Mouse (Mus musculus): ENCODE measurements around the gene Igsf9. TPM values are rescaled to one million over a fixed set of nuclear protein-coding genes. Genes with fewer than 3 reads are reported as not detected.

Gene Igsf9
- polyA plus RNA-seq, 1 experiment from 2014 or later = 109 TPM

GRCm38 (mm10) chr1:172480376-172480775 is 1.2 kb upstream of the Igsf9 start:
- no peaks in the 10 kb centered on the region for H3K27me3 ChIP-seq (replicated peaks; ENCODE audit: control insufficient read depth, insufficient read depth, low read length)
- WGBS = 92% methylated on average over 4 of the region's 4 CpGs

GRCm38 (mm10) chr1:172481111-172481510 is 477 bp upstream of the Igsf9 start:
- 13% methylated on average over 13 of the region's 13 CpGs for WGBS
- ATAC-seq = no peak; the same call in 1 of the 2 replicates
- peak overlapping the region; percentile 73 for H3K4me2 ChIP-seq (ENCODE audit: low read depth, low read length)
- peaks cover 27% of the 10 kb centered on the region for H3K4me1 ChIP-seq (ENCODE audit: control insufficient read depth, insufficient read depth, low read length)
- H3K27ac ChIP-seq (ENCODE audit: low read length) = peak overlapping the region; percentile 84
- no peaks in the 10 kb centered on the region for H3K27me3 ChIP-seq (replicated peaks; ENCODE audit: control insufficient read depth, insufficient read depth, low read length)
- peak overlapping the region; percentile 70 for H3K9ac ChIP-seq (ENCODE audit: low read depth, low read length)
- H3K4me3 ChIP-seq (ENCODE audit: low read length) = peak overlapping the region; percentile 63
- H3K9me3 ChIP-seq (ENCODE audit: control insufficient read depth, low read length) = no peaks in the 10 kb centered on the region
- no peaks in the 10 kb centered on the region for H3K36me3 ChIP-seq (ENCODE audit: control insufficient read depth, insufficient read depth, low read length)

More at GRCm38 (mm10) chr1:172480376-172480775, 1.2 kb upstream of the Igsf9 start:
- no peak overlapping the region for H3K4me3 ChIP-seq (ENCODE audit: low read length)
- no peaks in the 10 kb centered on the region for H3K36me3 ChIP-seq (ENCODE audit: control insufficient read depth, insufficient read depth, low read length)
- no peak overlapping the region for H3K4me2 ChIP-seq (ENCODE audit: low read depth, low read length)
- H3K4me1 ChIP-seq (ENCODE audit: control insufficient read depth, insufficient read depth, low read length) = peaks cover 22% of the 10 kb centered on the region
- H3K9me3 ChIP-seq (ENCODE audit: control insufficient read depth, low read length) = no peaks in the 10 kb centered on the region
- ATAC-seq = no peak
- no peak overlapping the region for H3K9ac ChIP-seq (ENCODE audit: low read depth, low read length)
- no peak overlapping the region for H3K27ac ChIP-seq (ENCODE audit: low read length)

GRCm38 (mm10) chr1:172482518-172483360 is 1.2 kb downstream of the Igsf9 start:
- Histone ChIP-seq H3K4me2 (ENCODE audit: low read depth, low read length) (peak overlapping the region; percentile 73), H3K27me3 (replicated peaks; ENCODE audit: control insufficient read depth, insufficient read depth, low read length) (no peaks in the 10 kb centered on the region), H3K9me3 (ENCODE audit: control insufficient read depth, low read length) (no peaks in the 10 kb centered on the region), H3K36me3 (ENCODE audit: control insufficient read depth, insufficient read depth, low read length) (no peaks in the 10 kb centered on the region), H3K9ac (ENCODE audit: low read depth, low read length) (peak overlapping the region; percentile 70), H3K4me3 (ENCODE audit: low read length) (peak overlapping the region; percentile 63), H3K4me1 (ENCODE audit: control insufficient read depth, insufficient read depth, low read length) (peaks cover 37% of the 10 kb centered on the region), H3K27ac (ENCODE audit: low read length) (peak overlapping the region; percentile 84)
- 6% methylated on average over 12 of the region's 12 CpGs for WGBS
- peak; percentile 51 for ATAC-seq

GRCm38 (mm10) chr1:172483361-172483660 is 1.7 kb downstream of the Igsf9 start:
- no peaks in the 10 kb centered on the region for H3K36me3 ChIP-seq (ENCODE audit: control insufficient read depth, insufficient read depth, low read length)
- WGBS = 29% methylated on average over 4 of the region's 4 CpGs
- no peaks in the 10 kb centered on the region for H3K27me3 ChIP-seq (replicated peaks; ENCODE audit: control insufficient read depth, insufficient read depth, low read length)
- H3K4me2 ChIP-seq (ENCODE audit: low read depth, low read length) = peak overlapping the region; percentile 73
- peak overlapping the region; percentile 84; the same call in 1 of the 2 replicates for H3K27ac ChIP-seq (ENCODE audit: low read length)
- ATAC-seq = no peak
- H3K4me1 ChIP-seq (ENCODE audit: control insufficient read depth, insufficient read depth, low read length) = peaks cover 43% of the 10 kb centered on the region
- no peaks in the 10 kb centered on the region for H3K9me3 ChIP-seq (ENCODE audit: control insufficient read depth, low read length)
- H3K9ac ChIP-seq (ENCODE audit: low read depth, low read length) = peak overlapping the region; percentile 70
- peak overlapping the region; percentile 63 for H3K4me3 ChIP-seq (ENCODE audit: low read length)

GRCm38 (mm10) chr1:172484236-172484635 is 2.6 kb downstream of the Igsf9 start:
- peak overlapping the region; percentile 73 for H3K4me2 ChIP-seq (ENCODE audit: low read depth, low read length)
- no peak for ATAC-seq
- H3K27me3 ChIP-seq (replicated peaks; ENCODE audit: control insufficient read depth, insufficient read depth, low read length) = no peaks in the 10 kb centered on the region
- no peaks in the 10 kb centered on the region for H3K36me3 ChIP-seq (ENCODE audit: control insufficient read depth, insufficient read depth, low read length)
- H3K9me3 ChIP-seq (ENCODE audit: control insufficient read depth, low read length) = no peaks in the 10 kb centered on the region
- peak overlapping the region; percentile 70 for H3K9ac ChIP-seq (ENCODE audit: low read depth, low read length)
- peak overlapping the region; percentile 63 for H3K4me3 ChIP-seq (ENCODE audit: low read length)
- peaks cover 47% of the 10 kb centered on the region for H3K4me1 ChIP-seq (ENCODE audit: control insufficient read depth, insufficient read depth, low read length)
- H3K27ac ChIP-seq (ENCODE audit: low read length) = no peak overlapping the region
- 45% methylated on average over 11 of the region's 11 CpGs for WGBS

GRCm38 (mm10) chr1:172484671-172485070 is 3.1 kb downstream of the Igsf9 start:
- WGBS = 57% methylated on average over 13 of the region's 13 CpGs
- H3K4me1 ChIP-seq (ENCODE audit: control insufficient read depth, insufficient read depth, low read length) = peaks cover 47% of the 10 kb centered on the region
- peak overlapping the region; percentile 63 for H3K4me3 ChIP-seq (ENCODE audit: low read length)
- no peak overlapping the region for H3K27ac ChIP-seq (ENCODE audit: low read length)
- no peaks in the 10 kb centered on the region for H3K36me3 ChIP-seq (ENCODE audit: control insufficient read depth, insufficient read depth, low read length)
- H3K9me3 ChIP-seq (ENCODE audit: control insufficient read depth, low read length) = no peaks in the 10 kb centered on the region
- peak overlapping the region; percentile 73 for H3K4me2 ChIP-seq (ENCODE audit: low read depth, low read length)
- no peaks in the 10 kb centered on the region for H3K27me3 ChIP-seq (replicated peaks; ENCODE audit: control insufficient read depth, insufficient read depth, low read length)
- H3K9ac ChIP-seq (ENCODE audit: low read depth, low read length) = peak overlapping the region; percentile 70
- no peak for ATAC-seq

- Histone ChIP-seq H3K9me3 (ENCODE audit: control insufficient read depth, low read length) (no peaks in the 10 kb centered on the region), H3K4me2 (ENCODE audit: low read depth, low read length) (peak overlapping the region; percentile 73), H3K36me3 (ENCODE audit: control insufficient read depth, insufficient read depth, low read length) (no peaks in the 10 kb centered on the region), H3K4me3 (ENCODE audit: low read length) (peak overlapping the region; percentile 63), H3K4me1 (ENCODE audit: control insufficient read depth, insufficient read depth, low read length) (peaks cover 52% of the 10 kb centered on the region), H3K27ac (ENCODE audit: low read length) (0 out of 2 replicates have a peak overlapping the region, but pooled peaks have one; percentile 27), H3K9ac (ENCODE audit: low read depth, low read length) (peak overlapping the region; percentile 17; the same call in 1 of the 2 replicates), H3K27me3 (replicated peaks; ENCODE audit: control insufficient read depth, insufficient read depth, low read length) (no peaks in the 10 kb centered on the region)
- ATAC-seq = no peak
- 42% methylated on average over 6 of the region's 6 CpGs for WGBS
These were observed 4.2 kb downstream of the Igsf9 start for GRCm38 (mm10) chr1:172485821-172486220.

- H3K9ac ChIP-seq (ENCODE audit: low read depth, low read length) = peak overlapping the region; percentile 17; the same call in 1 of the 2 replicates
- no peaks in the 10 kb centered on the region for H3K9me3 ChIP-seq (ENCODE audit: control insufficient read depth, low read length)
- WGBS = 25% methylated on average over 4 of the region's 4 CpGs
- peak overlapping the region; percentile 63 for H3K4me3 ChIP-seq (ENCODE audit: low read length)
- no peaks in the 10 kb centered on the region for H3K27me3 ChIP-seq (replicated peaks; ENCODE audit: control insufficient read depth, insufficient read depth, low read length)
- H3K4me1 ChIP-seq (ENCODE audit: control insufficient read depth, insufficient read depth, low read length) = peaks cover 48% of the 10 kb centered on the region
- ATAC-seq = no peak
- H3K4me2 ChIP-seq (ENCODE audit: low read depth, low read length) = peak overlapping the region; percentile 73
- H3K36me3 ChIP-seq (ENCODE audit: control insufficient read depth, insufficient read depth, low read length) = no peaks in the 10 kb centered on the region
- H3K27ac ChIP-seq (ENCODE audit: low read length) = 0 out of 2 replicates have a peak overlapping the region, but pooled peaks have one; percentile 27
These were observed 4.6 kb downstream of the Igsf9 start for GRCm38 (mm10) chr1:172486236-172486635.

- Histone ChIP-seq H3K9me3 (ENCODE audit: control insufficient read depth, low read length) (no peaks in the 10 kb centered on the region), H3K27me3 (replicated peaks; ENCODE audit: control insufficient read depth, insufficient read depth, low read length) (no peaks in the 10 kb centered on the region), H3K4me2 (ENCODE audit: low read depth, low read length) (peak overlapping the region; percentile 73), H3K27ac (ENCODE audit: low read length) (peak overlapping the region; percentile 47; the same call in 1 of the 2 replicates), H3K36me3 (ENCODE audit: control insufficient read depth, insufficient read depth, low read length) (peaks cover under 1% of the 10 kb centered on the region; the same call in 1 of the 2 replicates), H3K4me1 (ENCODE audit: control insufficient read depth, insufficient read depth, low read length) (peaks cover 47% of the 10 kb centered on the region), H3K4me3 (ENCODE audit: low read length) (peak overlapping the region; percentile 63; the same call in 1 of the 2 replicates), H3K9ac (ENCODE audit: low read depth, low read length) (peak overlapping the region; percentile 17; the same call in 1 of the 2 replicates)
- ATAC-seq = no peak
- WGBS = 73% methylated on average over 5 of the region's 5 CpGs
These were observed 5.1 kb downstream of the Igsf9 start for GRCm38 (mm10) chr1:172486651-172487050.

All from intestine, embryonic 16.5 days (tissue).